Mouse (Mus musculus) spleen, postnatal 14 days (tissue): ENCODE results near the gene Castor2.
A peak's percentile ranks its signal among the peaks of the same experiment; 100 is the strongest.

Experiments
- DNase-seq, 2 experiments: peaks; one replicate each; pipeline ENCODE4 v3.0.0; 2021 to 2022; ENCODE audit warnings: low spot score in 2 of 2

Gene Castor2

DNA sequence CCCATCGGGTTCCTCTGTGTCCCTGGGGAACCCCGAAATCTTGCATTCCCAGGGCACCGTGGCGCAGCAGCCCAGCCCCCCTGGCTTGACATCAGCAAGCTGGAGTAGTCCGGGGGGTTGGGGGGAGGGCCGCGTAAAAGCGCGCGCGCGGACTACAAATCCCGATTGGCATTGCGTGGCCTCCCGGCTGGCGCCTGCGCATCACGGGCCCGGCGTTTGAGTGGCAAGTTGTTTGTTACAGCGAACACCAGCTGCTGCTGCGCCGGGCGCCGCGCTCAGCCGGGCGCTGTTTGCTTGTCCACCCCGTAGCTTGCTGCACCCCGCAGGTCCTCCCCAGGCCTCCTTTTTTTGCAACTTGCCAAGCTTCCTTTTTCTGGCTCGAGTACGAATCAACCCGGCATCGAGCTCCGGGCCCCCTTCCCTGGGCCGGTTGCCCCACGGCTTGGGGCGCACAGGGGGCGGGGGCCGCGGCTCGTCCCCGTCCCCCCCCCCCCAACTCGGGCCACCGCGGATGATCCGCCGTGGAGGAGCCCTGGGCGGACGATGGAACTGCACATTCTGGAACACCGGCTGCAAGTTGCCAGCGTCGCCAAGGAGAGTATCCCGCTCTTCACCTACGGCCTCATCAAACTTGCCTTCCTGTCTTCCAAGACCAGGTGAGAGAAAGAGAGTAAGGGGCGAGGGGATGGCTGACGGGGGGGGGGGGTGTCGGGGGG is at the start of gene Castor2:
Gene Castor2, plus strand, starts transcription at position 216 of the 716 bp plus-strand sequence.
- DNase-seq: peak; percentile 65 to 73

GRCm38 (mm10) chr5:134050711-134051110 is 48.8 kb upstream of the Castor2 start:
- no peak for DNase-seq

- DNase-seq: no peak
Measured at GRCm38 (mm10) chr5:134052614-134053013, 46.9 kb upstream of the Castor2 start.

GRCm38 (mm10) chr5:134054496-134054895 is 45.0 kb upstream of the Castor2 start:
- no peak for DNase-seq

DNA sequence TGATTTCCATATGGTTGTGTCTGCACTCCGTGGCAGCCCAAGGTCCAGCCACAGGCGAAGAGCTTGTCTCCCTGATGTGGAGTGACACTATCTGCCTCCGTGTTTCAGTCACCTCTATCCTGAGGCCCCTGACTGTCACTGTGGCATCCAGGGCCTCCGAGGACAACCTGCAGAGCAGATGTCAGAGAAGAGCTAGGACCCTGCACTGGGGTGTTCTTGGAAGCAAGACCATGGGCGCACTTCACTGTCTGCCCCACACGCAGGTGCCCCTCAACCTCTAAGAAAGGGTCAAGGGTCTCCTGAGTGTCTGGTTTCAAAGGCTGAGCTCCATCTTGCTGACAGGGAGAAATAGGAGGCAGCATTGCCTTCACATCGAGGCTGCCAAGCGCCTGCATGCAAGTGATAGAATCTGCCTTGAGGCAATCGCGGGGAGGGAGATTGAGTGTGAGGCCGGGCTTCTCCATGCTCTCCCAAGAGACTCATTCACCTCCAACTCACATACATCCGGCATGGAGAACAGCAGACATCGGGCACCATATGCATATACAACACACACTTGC is 40.6 kb upstream of the Castor2 start:
- DNase-seq: no peak

- DNase-seq: peak in 1 of 2 experiments; percentile 33
Measured at GRCm38 (mm10) chr5:134063362-134064064, 36.0 kb upstream of the Castor2 start.

- no peak for DNase-seq
Measured at GRCm38 (mm10) chr5:134066261-134066660, 33.2 kb upstream of the Castor2 start.

GRCm38 (mm10) chr5:134067924-134068323 is 31.6 kb upstream of the Castor2 start:
- no peak for DNase-seq

DNA sequence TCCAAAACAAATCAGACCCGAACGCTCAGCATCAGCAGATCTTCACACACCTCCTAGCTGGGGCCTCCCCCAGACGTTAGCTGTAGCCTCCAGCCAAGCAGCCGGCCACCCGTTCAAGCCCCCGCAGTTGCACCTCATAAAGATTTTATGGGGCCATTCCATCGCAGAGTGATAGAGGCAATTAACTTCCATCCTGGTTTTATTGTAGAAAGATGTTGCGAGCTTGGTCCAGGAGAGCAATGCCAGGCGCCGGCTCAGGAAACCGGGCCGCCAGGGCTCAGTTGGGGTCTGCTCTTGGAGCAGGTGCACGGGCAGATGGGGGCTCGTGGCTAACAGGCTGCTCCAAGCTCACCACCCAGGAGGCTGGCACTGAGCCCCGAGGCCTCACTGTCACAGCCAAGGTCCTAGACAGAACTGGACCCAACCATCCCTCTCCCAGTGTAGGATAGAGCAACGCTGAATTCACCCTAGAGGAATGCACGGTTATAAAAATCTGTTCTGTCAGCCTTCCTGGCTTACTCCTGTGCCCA is 25.9 kb upstream of the Castor2 start:
- no peak for DNase-seq

DNA sequence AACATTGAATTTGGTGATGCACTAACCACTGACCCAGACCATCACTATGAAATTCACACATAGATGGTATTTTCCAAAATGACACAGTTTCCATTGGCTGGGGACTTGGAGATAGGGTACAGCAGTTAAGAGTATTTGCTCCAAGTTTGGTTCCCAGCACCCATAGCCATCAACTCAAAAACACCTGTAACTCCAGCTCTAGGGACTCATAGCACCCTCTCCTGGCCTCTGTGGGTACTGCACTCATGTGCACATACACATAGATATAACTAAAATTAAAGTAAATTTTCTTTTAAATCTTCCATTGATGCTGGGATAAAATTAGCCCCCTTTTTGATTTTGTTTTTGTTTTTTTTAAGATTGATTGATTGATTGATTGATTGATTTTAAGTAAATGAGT is 25.1 kb upstream of the Castor2 start:
- DNase-seq: no peak

DNA sequence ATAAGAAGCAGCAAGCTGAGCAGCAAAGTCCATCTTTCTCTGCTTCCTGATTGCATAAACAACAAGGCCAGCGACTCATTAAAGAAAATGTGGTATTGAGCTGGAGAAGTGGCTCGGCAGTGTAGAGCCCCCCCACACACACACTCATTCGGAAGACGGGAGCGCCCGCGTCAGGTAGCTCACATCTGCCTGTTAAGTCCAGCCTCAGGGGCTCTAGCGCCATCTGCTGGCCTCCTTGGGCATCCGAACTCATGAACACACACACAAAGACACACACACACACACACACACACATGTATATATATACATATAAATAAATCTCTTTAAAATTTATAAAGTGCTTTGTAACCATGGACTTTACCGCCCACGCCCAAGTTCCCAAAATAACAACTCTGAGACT is 23.3 kb upstream of the Castor2 start:
- no peak for DNase-seq

DNA sequence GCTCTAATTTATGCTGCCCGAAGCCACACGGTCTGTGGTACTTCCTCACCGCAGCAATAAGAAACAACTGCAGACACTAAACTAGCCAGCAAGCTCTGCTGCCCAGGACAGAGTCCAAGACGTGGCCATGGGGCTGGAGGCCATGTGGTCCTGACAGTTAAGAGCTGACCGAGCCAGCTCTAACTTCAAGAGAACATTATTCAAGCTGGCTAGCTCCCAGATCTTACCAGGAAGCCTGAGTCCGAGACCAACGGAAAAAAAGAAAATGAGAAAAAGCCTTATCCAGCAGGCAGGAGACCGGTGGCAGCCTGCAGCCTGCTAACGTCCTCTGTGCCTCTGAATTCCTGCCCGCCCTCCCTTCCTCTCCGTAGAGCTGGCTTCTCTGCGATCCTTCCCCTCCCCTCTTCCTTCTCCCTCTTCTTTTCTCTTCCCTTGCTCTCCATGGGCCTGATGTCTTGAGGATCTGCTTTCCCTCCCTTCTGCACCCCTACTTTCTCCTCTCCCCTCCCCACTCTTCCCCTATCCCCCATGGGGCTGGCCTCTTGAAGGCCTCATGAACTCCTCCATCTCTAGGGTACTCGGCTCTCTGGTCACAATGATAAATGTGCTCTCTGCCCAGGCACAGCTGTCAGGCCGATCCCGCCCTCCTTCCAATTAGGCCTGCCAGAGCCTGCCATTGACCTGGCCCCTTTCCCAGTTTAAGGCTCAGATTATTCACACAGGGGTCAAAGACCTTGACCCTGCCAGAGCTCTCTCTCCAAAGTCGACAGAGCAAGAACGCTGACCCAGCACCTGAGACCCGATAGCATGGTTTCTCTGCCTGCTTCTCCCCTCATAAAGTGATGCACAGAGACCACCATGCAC is 18.6 kb upstream of the Castor2 start:
- no peak for DNase-seq

- no peak for DNase-seq
Measured at GRCm38 (mm10) chr5:134085227-134085626, 14.3 kb upstream of the Castor2 start.

DNA sequence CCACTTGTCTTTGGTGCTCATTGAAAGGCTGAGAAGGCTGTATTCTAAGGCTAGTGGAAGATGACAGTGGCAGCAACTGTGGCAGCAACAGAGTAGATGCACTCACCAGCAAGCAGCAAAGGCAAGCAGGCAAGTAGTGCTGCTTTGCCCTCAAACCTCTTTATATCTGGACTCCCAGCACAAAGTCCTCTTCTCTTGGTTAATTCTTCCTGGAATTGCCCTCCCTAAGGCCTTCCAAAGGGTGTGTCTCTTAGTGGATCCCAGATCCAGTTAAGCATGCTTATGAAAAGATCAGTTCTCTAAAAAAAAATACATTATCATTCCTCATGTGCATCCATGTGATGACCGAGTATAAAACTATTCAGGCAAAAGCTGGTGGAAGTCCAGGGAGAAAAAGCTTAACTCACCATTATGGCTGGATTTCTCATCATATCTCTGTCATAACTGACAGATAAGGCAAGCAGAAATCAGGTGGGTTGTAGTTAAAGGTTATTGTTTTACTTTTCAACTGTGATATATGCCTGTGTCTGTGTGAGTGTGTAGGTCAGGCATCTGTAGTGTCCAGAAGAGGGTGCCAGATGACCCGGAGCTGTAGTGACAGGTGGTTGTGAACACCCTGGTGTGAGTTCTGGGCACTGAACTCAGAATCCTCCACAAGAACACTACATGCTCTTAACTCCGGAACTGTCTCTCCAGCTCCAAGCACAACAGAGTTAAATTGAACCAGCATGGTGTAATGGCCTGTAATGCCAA is 13.4 kb upstream of the Castor2 start:
- DNase-seq: no peak

DNA sequence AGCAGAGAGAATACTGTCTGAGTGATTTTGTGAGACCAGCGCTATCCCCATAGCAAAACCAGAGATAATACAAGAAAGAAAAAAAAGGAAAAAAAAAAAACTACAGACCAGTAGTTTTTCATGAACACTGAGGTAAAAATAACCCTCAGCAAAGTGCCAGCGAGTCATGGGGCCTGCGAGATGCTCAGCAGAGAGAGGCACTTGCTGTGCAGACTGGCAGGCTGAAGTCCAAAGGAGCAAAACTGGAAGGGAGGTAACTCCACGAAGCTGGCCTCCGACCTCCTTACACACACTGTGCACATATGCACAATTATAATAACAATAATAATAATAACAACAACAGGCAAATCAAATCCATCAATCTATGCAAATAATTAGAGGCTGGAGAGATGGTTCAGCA is 12.3 kb upstream of the Castor2 start:
- no peak for DNase-seq

DNA sequence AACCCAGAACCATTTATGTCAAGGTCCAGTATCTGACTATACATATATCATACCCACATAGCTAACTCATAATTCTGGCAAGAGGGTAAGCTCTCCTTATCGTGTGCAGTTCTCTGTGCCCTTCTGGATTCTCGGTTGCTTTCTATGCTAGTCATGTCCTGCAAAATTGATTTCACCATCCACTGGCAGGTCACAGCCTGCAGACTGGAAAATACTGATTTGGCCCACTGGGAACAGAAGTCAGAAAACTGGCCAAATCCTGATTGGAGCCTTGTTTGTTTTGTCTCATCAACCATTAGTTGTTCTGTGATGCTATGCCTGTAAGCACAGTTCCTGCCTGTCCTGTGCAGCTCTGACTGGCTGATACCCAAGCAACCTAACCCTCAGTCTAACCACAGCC is 3.7 kb upstream of the Castor2 start:
- DNase-seq: no peak

GRCm38 (mm10) chr5:134098341-134098902 is 1.1 kb upstream of the Castor2 start:
- no peak for DNase-seq

GRCm38 (mm10) chr5:134098976-134099375 is 535 bp upstream of the Castor2 start:
- no peak for DNase-seq

- DNase-seq: no peak
Measured at GRCm38 (mm10) chr5:134100232-134100771, 791 bp downstream of the Castor2 start.

GRCm38 (mm10) chr5:134101322-134101721 is 1.8 kb downstream of the Castor2 start:
- DNase-seq: no peak
